Mouse (Mus musculus) kidney, embryonic 16.5 days (tissue): ENCODE results near the gene Nck2. TPM values are rescaled to one million over a fixed set of nuclear protein-coding genes. Genes with fewer than 3 reads are reported as not detected.

Experiments used
- ATAC-seq: fragments of 200-750 bp; cut with Nextera tagmentation; 2 replicates; pipeline ENCODE4 v1.8.0; 2017; ENCODE audit warnings: moderate TSS enrichment; ENCODE audit not compliant: low FRiP score, low TSS enrichment
- H3K27ac ChIP-seq: fragments of 300-500 bp; sonication (generic); 2 replicates; pipeline ENCODE4 v1.5.1; 2014; ENCODE audit warnings: low read length
- H3K27me3 ChIP-seq: fragments of 300-500 bp; sonication (generic); 2 replicates; pipeline ENCODE4 v1.6.1; 2014; ENCODE audit warnings: low read length, control low read depth, mixed read lengths; ENCODE audit not compliant: insufficient read depth
- H3K36me3 ChIP-seq: fragments of 300-500 bp; sonication (generic); 2 replicates; pipeline ENCODE4 v1.6.1; 2014; ENCODE audit warnings: low read length, control low read depth, mixed read lengths; ENCODE audit not compliant: insufficient read depth
- H3K4me1 ChIP-seq: fragments of 300-500 bp; sonication (generic); 2 replicates; pipeline ENCODE4 v1.6.1; 2014; ENCODE audit warnings: low read length, control low read depth, mixed read lengths; ENCODE audit not compliant: insufficient read depth
- H3K4me2 ChIP-seq: fragments of 300-500 bp; sonication (generic); replicated peaks from 2 replicates; pipeline ENCODE4 v1.6.1; 2014; ENCODE audit warnings: low read depth, low read length
- H3K4me3 ChIP-seq: fragments of 300-500 bp; sonication (generic); 2 replicates; pipeline ENCODE4 v1.5.1; 2014; ENCODE audit warnings: mild to moderate bottlenecking, low read length
- H3K9ac ChIP-seq: fragments of 300-500 bp; sonication (generic); replicated peaks from 2 replicates; pipeline ENCODE4 v1.6.1; 2014; ENCODE audit warnings: low read length
- H3K9me3 ChIP-seq: fragments of 300-500 bp; sonication (generic); 2 replicates; pipeline ENCODE4 v1.6.1; 2016; ENCODE audit warnings: low read length, control low read depth
- WGBS: fragments of 180-500 bp; shearing (Covaris S2); extraction: QIAGEN DNeasy Blood & Tissue Kit; methylation state at CpG from one replicate; pipeline ENCODE4 v1.1.7; 2014; 5-methylcytosine and 5-hydroxymethylcytosine counted together
- polyA plus RNA-seq: library from polyadenylated mRNA; unstranded; fragments of >200 nt; fragmentation: Nextera tagmentation; extraction: Ambion mirVana; gene quantifications from 2 replicates; pipeline ENCODE4 v1.2.1, GENCODE M21; 2015

The Nck2 gene
- 44.5 and 46.5 TPM in 2 replicates for polyA plus RNA-seq

- no peak for ATAC-seq
These were observed at the start of gene Nck2 for GRCm38 (mm10) chr1:43444531-43444930. TSS of gene Nck2 (plus strand) at chr1:43444579.

GRCm38 (mm10) chr1:43395040-43395439 lies 49.3 kb upstream of the Nck2 start:
- Histone ChIP-seq H3K9me3 (no peaks in the 10 kb centered on the region), H3K27me3 (no peaks in the 10 kb centered on the region), H3K4me3 (no peak overlapping the region), H3K4me2 (no peak overlapping the region), H3K9ac (no peak overlapping the region), H3K4me1 (peaks cover 4% of the 10 kb centered on the region; the same call in 1 of the 2 replicates), H3K36me3 (no peaks in the 10 kb centered on the region), H3K27ac (no peak overlapping the region)
- WGBS, result 70% methylated on average over 2 of the region's 2 CpGs
- no peak for ATAC-seq

More at GRCm38 (mm10) chr1:43444531-43444930, at the start of gene Nck2:
- peak within 1 kb of the TSS; percentile 99 for H3K4me3 ChIP-seq
- WGBS, result 14% methylated on average over 9 of the region's 9 CpGs
- peaks cover 29% of the 10 kb centered on the region for H3K4me1 ChIP-seq
- peak within 1 kb of the TSS; percentile 68 for H3K4me2 ChIP-seq
- peak within 1 kb of the TSS; percentile 96 for H3K9ac ChIP-seq
- H3K9me3 ChIP-seq, result no peaks in the 10 kb centered on the region
- H3K36me3 ChIP-seq, result no peaks in the 10 kb centered on the region
- no peaks in the 10 kb centered on the region for H3K27me3 ChIP-seq
- H3K27ac ChIP-seq, result peak within 1 kb of the TSS; percentile 97

- Histone ChIP-seq H3K27me3 (no peaks in the 10 kb centered on the region), H3K27ac (no peak overlapping the region), H3K4me3 (no peak overlapping the region), H3K4me1 (peaks cover 4% of the 10 kb centered on the region; the same call in 1 of the 2 replicates), H3K9me3 (no peaks in the 10 kb centered on the region), H3K4me2 (no peak overlapping the region), H3K36me3 (no peaks in the 10 kb centered on the region), H3K9ac (no peak overlapping the region)
- WGBS, result 79% methylated on average over 1 of the region's 1 CpGs
- no peak for ATAC-seq
These were observed 48.6 kb upstream of the Nck2 start for GRCm38 (mm10) chr1:43395799-43396198.

- no peaks in the 10 kb centered on the region for H3K36me3 ChIP-seq
- no peaks in the 10 kb centered on the region for H3K9me3 ChIP-seq
- H3K27ac ChIP-seq, result no peak overlapping the region
- 50% methylated on average over 5 of the region's 5 CpGs for WGBS
- no peaks in the 10 kb centered on the region for H3K27me3 ChIP-seq
- H3K4me1 ChIP-seq, result peaks cover 4% of the 10 kb centered on the region; the same call in 1 of the 2 replicates
- no peak overlapping the region for H3K4me2 ChIP-seq
- H3K9ac ChIP-seq, result no peak overlapping the region
- no peak for ATAC-seq
- H3K4me3 ChIP-seq, result no peak overlapping the region
These were observed 47.9 kb upstream of the Nck2 start for GRCm38 (mm10) chr1:43396522-43396921.

GRCm38 (mm10) chr1:43397096-43397495 lies 47.3 kb upstream of the Nck2 start:
- Histone ChIP-seq H3K4me2 (no peak overlapping the region), H3K9me3 (no peaks in the 10 kb centered on the region), H3K4me3 (no peak overlapping the region), H3K27me3 (no peaks in the 10 kb centered on the region), H3K27ac (no peak overlapping the region), H3K4me1 (peaks cover 4% of the 10 kb centered on the region; the same call in 1 of the 2 replicates), H3K9ac (no peak overlapping the region), H3K36me3 (no peaks in the 10 kb centered on the region)
- 91% methylated on average over 2 of the region's 2 CpGs for WGBS
- no peak for ATAC-seq

GRCm38 (mm10) chr1:43398738-43399601 lies 45.4 kb upstream of the Nck2 start:
- no peak overlapping the region for H3K4me2 ChIP-seq
- H3K4me3 ChIP-seq, result no peak overlapping the region
- no peak overlapping the region for H3K9ac ChIP-seq
- WGBS, result 70% methylated on average over 10 of the region's 10 CpGs
- H3K27me3 ChIP-seq, result no peaks in the 10 kb centered on the region
- H3K36me3 ChIP-seq, result no peaks in the 10 kb centered on the region
- H3K9me3 ChIP-seq, result no peaks in the 10 kb centered on the region
- 0 out of 2 replicates have a peak, but pooled peaks have one; percentile 42 for ATAC-seq
- H3K4me1 ChIP-seq, result peaks cover 4% of the 10 kb centered on the region; the same call in 1 of the 2 replicates
- no peak overlapping the region for H3K27ac ChIP-seq

- no peak overlapping the region for H3K9ac ChIP-seq
- ATAC-seq, result no peak; the same call in 1 of the 2 replicates
- H3K4me2 ChIP-seq, result no peak overlapping the region
- H3K27ac ChIP-seq, result no peak overlapping the region
- no peaks in the 10 kb centered on the region for H3K9me3 ChIP-seq
- 69% methylated on average over 8 of the region's 8 CpGs for WGBS
- H3K27me3 ChIP-seq, result no peaks in the 10 kb centered on the region
- no peaks in the 10 kb centered on the region for H3K36me3 ChIP-seq
- no peak overlapping the region for H3K4me3 ChIP-seq
- peaks cover 4% of the 10 kb centered on the region; the same call in 1 of the 2 replicates for H3K4me1 ChIP-seq
These were observed 44.7 kb upstream of the Nck2 start for GRCm38 (mm10) chr1:43399602-43400216.

- H3K4me3 ChIP-seq, result no peak overlapping the region
- no peak overlapping the region for H3K4me2 ChIP-seq
- H3K36me3 ChIP-seq, result no peaks in the 10 kb centered on the region
- no peaks in the 10 kb centered on the region for H3K27me3 ChIP-seq
- no peak for ATAC-seq
- H3K4me1 ChIP-seq, result peaks cover 4% of the 10 kb centered on the region; the same call in 1 of the 2 replicates
- H3K27ac ChIP-seq, result no peak overlapping the region
- no peak overlapping the region for H3K9ac ChIP-seq
- H3K9me3 ChIP-seq, result no peaks in the 10 kb centered on the region
- WGBS, result 73% methylated on average over 3 of the region's 3 CpGs
These were observed 43.7 kb upstream of the Nck2 start for GRCm38 (mm10) chr1:43400655-43401054.

- Histone ChIP-seq H3K4me3 (no peak overlapping the region), H3K36me3 (no peaks in the 10 kb centered on the region), H3K9me3 (no peaks in the 10 kb centered on the region), H3K4me1 (no peaks in the 10 kb centered on the region), H3K4me2 (no peak overlapping the region), H3K27ac (no peak overlapping the region), H3K9ac (no peak overlapping the region), H3K27me3 (no peaks in the 10 kb centered on the region)
- no peak for ATAC-seq
These were observed 41.0 kb upstream of the Nck2 start for GRCm38 (mm10) chr1:43403341-43403740.
